Mouse (Mus musculus) limb, embryonic 10.5 days (tissue): ENCODE results near the gene Scn1b. TPM values are rescaled to one million over a fixed set of nuclear protein-coding genes. Genes with fewer than 3 reads are reported as not detected.

Experiments used
- DNase-seq: peaks from one replicate; pipeline ENCODE4 v3.0.0-alpha.2; 2017; ENCODE audit warnings: low spot score
- H3K27ac ChIP-seq: fragments of 300-500 bp; sonication (generic); 2 replicates; pipeline ENCODE4 v1.5.1; 2016; ENCODE audit warnings: mild to moderate bottlenecking
- H3K27me3 ChIP-seq: fragments of 300-500 bp; sonication (generic); 2 replicates; pipeline ENCODE4 v1.6.1; 2016; ENCODE audit warnings: low read depth, mild to moderate bottlenecking; ENCODE audit not compliant: poor library complexity, severe bottlenecking
- H3K36me3 ChIP-seq: fragments of 300-500 bp; sonication (generic); 2 replicates; pipeline ENCODE4 v1.6.1; 2016; ENCODE audit warnings: mild to moderate bottlenecking, moderate library complexity
- H3K4me1 ChIP-seq: fragments of 300-500 bp; sonication (generic); 2 replicates; pipeline ENCODE4 v1.6.1; 2016
- H3K4me3 ChIP-seq: fragments of 300-500 bp; sonication (generic); 2 replicates; pipeline ENCODE4 v1.5.1; 2016; ENCODE audit warnings: mild to moderate bottlenecking, moderate library complexity
- H3K9me3 ChIP-seq: fragments of 300-500 bp; sonication (generic); replicated peaks from 2 replicates; pipeline ENCODE4 v1.6.1; 2016; ENCODE audit warnings: mild to moderate bottlenecking
- WGBS: fragments of 180-500 bp; shearing (Covaris S2); methylation state at CpG from one replicate; pipeline ENCODE4 v1.1.7; 2016; 5-methylcytosine and 5-hydroxymethylcytosine counted together
- polyA plus RNA-seq: library from polyadenylated mRNA; unstranded; fragments of >200 nt; fragmentation: Nextera tagmentation; extraction: Ambion mirVana; gene quantifications from 2 replicates; pipeline ENCODE4 v1.2.1, GENCODE M21; 2016

The Scn1b gene
- 0.38 and 0.81 TPM in 2 replicates for polyA plus RNA-seq

- Histone ChIP-seq H3K36me3 (peaks cover 41% of the 10 kb centered on the region), H3K9me3 (no peaks in the 10 kb centered on the region), H3K27ac (peak within 1 kb of the TSS; percentile 72), H3K27me3 (peaks cover 61% of the 10 kb centered on the region), H3K4me3 (peak within 1 kb of the TSS; percentile 68), H3K4me1 (peaks cover 23% of the 10 kb centered on the region)
- DNase-seq: peak; percentile 54
- 1% methylated on average over 58 of the region's 60 CpGs for WGBS
Measured at GRCm38 (mm10) chr7:31126851-31127724, at the start of gene Scn1b. Gene Scn1b (minus strand): TSS chr7:31127003.

GRCm38 (mm10) chr7:31175096-31175495 lies 48.3 kb upstream of the Scn1b start:
- no peaks in the 10 kb centered on the region for H3K4me1 ChIP-seq
- 83% methylated on average over 3 of the region's 3 CpGs for WGBS
- no peak overlapping the region for H3K4me3 ChIP-seq
- no peaks in the 10 kb centered on the region for H3K36me3 ChIP-seq
- no peak for DNase-seq
- no peaks in the 10 kb centered on the region for H3K9me3 ChIP-seq
- H3K27me3 ChIP-seq: peaks cover 10% of the 10 kb centered on the region; the same call in 1 of the 2 replicates
- no peak overlapping the region for H3K27ac ChIP-seq

GRCm38 (mm10) chr7:31174466-31174865 lies 47.7 kb upstream of the Scn1b start:
- Histone ChIP-seq H3K9me3 (no peaks in the 10 kb centered on the region), H3K4me1 (no peaks in the 10 kb centered on the region), H3K4me3 (no peak overlapping the region), H3K27ac (no peak overlapping the region), H3K27me3 (peaks cover 10% of the 10 kb centered on the region; the same call in 1 of the 2 replicates), H3K36me3 (no peaks in the 10 kb centered on the region)
- WGBS: 78% methylated on average over 8 of the region's 8 CpGs
- DNase-seq: no peak

- WGBS: 20% methylated on average over 2 of the region's 2 CpGs
- Histone ChIP-seq H3K27ac (no peak overlapping the region), H3K4me1 (no peaks in the 10 kb centered on the region), H3K36me3 (no peaks in the 10 kb centered on the region), H3K9me3 (no peaks in the 10 kb centered on the region), H3K4me3 (no peak overlapping the region), H3K27me3 (peaks cover under 1% of the 10 kb centered on the region; the same call in 1 of the 2 replicates)
- peak; percentile 51 for DNase-seq
Measured at GRCm38 (mm10) chr7:31172238-31172637, 45.4 kb upstream of the Scn1b start.

- WGBS: 97% methylated on average over 9 of the region's 9 CpGs
- no peaks in the 10 kb centered on the region for H3K27me3 ChIP-seq
- H3K36me3 ChIP-seq: no peaks in the 10 kb centered on the region
- no peaks in the 10 kb centered on the region for H3K4me1 ChIP-seq
- DNase-seq: no peak
- no peaks in the 10 kb centered on the region for H3K9me3 ChIP-seq
- no peak overlapping the region for H3K4me3 ChIP-seq
- H3K27ac ChIP-seq: no peak overlapping the region
Measured at GRCm38 (mm10) chr7:31170520-31170919, 43.7 kb upstream of the Scn1b start.

- H3K27me3 ChIP-seq: no peaks in the 10 kb centered on the region
- H3K36me3 ChIP-seq: no peaks in the 10 kb centered on the region
- no peak overlapping the region for H3K27ac ChIP-seq
- no peak for DNase-seq
- H3K4me1 ChIP-seq: no peaks in the 10 kb centered on the region
- H3K4me3 ChIP-seq: no peak overlapping the region
- H3K9me3 ChIP-seq: no peaks in the 10 kb centered on the region
- 65% methylated on average over 8 of the region's 8 CpGs for WGBS
Measured at GRCm38 (mm10) chr7:31168412-31168811, 41.6 kb upstream of the Scn1b start.

GRCm38 (mm10) chr7:31164748-31165147 lies 37.9 kb upstream of the Scn1b start:
- WGBS: 74% methylated on average over 1 of the region's 1 CpGs
- Histone ChIP-seq H3K36me3 (no peaks in the 10 kb centered on the region), H3K4me3 (no peak overlapping the region), H3K9me3 (no peaks in the 10 kb centered on the region), H3K4me1 (0 out of 2 replicates have a peak, but pooled peaks cover 6% of the 10 kb centered on the region), H3K27me3 (no peaks in the 10 kb centered on the region), H3K27ac (no peak overlapping the region)
- no peak for DNase-seq

- H3K4me1 ChIP-seq: 0 out of 2 replicates have a peak, but pooled peaks cover 6% of the 10 kb centered on the region
- WGBS: 72% methylated on average over 3 of the region's 3 CpGs
- DNase-seq: no peak
Measured at GRCm38 (mm10) chr7:31163666-31164577, 37.1 kb upstream of the Scn1b start.

GRCm38 (mm10) chr7:31162324-31162723 lies 35.5 kb upstream of the Scn1b start:
- H3K4me3 ChIP-seq: no peak overlapping the region
- no peak overlapping the region for H3K27ac ChIP-seq
- no peaks in the 10 kb centered on the region for H3K36me3 ChIP-seq
- no peak for DNase-seq
- 80% methylated on average over 11 of the region's 11 CpGs for WGBS
- no peaks in the 10 kb centered on the region for H3K27me3 ChIP-seq
- H3K4me1 ChIP-seq: 0 out of 2 replicates have a peak, but pooled peaks cover 6% of the 10 kb centered on the region
- no peaks in the 10 kb centered on the region for H3K9me3 ChIP-seq

More at GRCm38 (mm10) chr7:31163666-31164577, 37.1 kb upstream of the Scn1b start:
- no peaks in the 10 kb centered on the region for H3K27me3 ChIP-seq
- H3K36me3 ChIP-seq: no peaks in the 10 kb centered on the region
- H3K4me3 ChIP-seq: no peak overlapping the region
- no peak overlapping the region for H3K27ac ChIP-seq
- no peaks in the 10 kb centered on the region for H3K9me3 ChIP-seq

- Histone ChIP-seq H3K27ac (no peak overlapping the region), H3K9me3 (no peaks in the 10 kb centered on the region), H3K4me1 (0 out of 2 replicates have a peak, but pooled peaks cover 6% of the 10 kb centered on the region), H3K27me3 (no peaks in the 10 kb centered on the region), H3K4me3 (no peak overlapping the region), H3K36me3 (no peaks in the 10 kb centered on the region)
- no peak for DNase-seq
- WGBS: 55% methylated on average over 3 of the region's 3 CpGs
Measured at GRCm38 (mm10) chr7:31161831-31162230, 35.0 kb upstream of the Scn1b start.

GRCm38 (mm10) chr7:31161246-31161645 lies 34.4 kb upstream of the Scn1b start:
- H3K36me3 ChIP-seq: no peaks in the 10 kb centered on the region
- no peaks in the 10 kb centered on the region for H3K9me3 ChIP-seq
- H3K4me1 ChIP-seq: peaks cover 8% of the 10 kb centered on the region
- no peak for DNase-seq
- WGBS: 81% methylated on average over 3 of the region's 3 CpGs
- H3K4me3 ChIP-seq: no peak overlapping the region
- no peaks in the 10 kb centered on the region for H3K27me3 ChIP-seq
- H3K27ac ChIP-seq: no peak overlapping the region

GRCm38 (mm10) chr7:31160763-31161162 lies 34.0 kb upstream of the Scn1b start:
- Histone ChIP-seq H3K27ac (no peak overlapping the region), H3K9me3 (no peaks in the 10 kb centered on the region), H3K4me1 (peaks cover 13% of the 10 kb centered on the region), H3K27me3 (no peaks in the 10 kb centered on the region), H3K4me3 (no peak overlapping the region), H3K36me3 (no peaks in the 10 kb centered on the region)
- WGBS: 79% methylated on average over 5 of the region's 5 CpGs
- DNase-seq: no peak
